Comparison of ENCODE assay signal across 5 mouse cellular contexts in genomic region chr1:21259981-21260380, GRCm38 (mm10). TPM values are rescaled to one million over a fixed set of nuclear protein-coding genes. Genes with fewer than 3 reads are reported as not detected.
"Had no signal": no experiment of that assay in that cellular context is flagged by ENCODE, and none has a peak within 500 bp of the region (broad histone marks: within the 10 kb centered on the region; RNA-seq: fewer than 3 reads in every experiment).

No protein-coding gene starts in this region.

RNA-seq across cellular contexts. Expression of gene Gsta3, which starts 19.6 kb away (rescaled TPM):
- total RNA-seq: common myeloid progenitor, adult 5-6 weeks; forebrain, postnatal 0 days; gastrocnemius, postnatal 14 days had no signal
- polyA plus RNA-seq: embryonic facial prominence, embryonic 11.5 days had no signal

RNA-seq across cellular contexts. Expression of gene Tmem14a, which starts 41.6 kb away (rescaled TPM):
- polyA plus RNA-seq: erythroblast, embryonic 14.5 days had no signal
